Mouse (Mus musculus) spleen, adult 2 months (tissue): ENCODE measurements at regions not wholly inside any gene's neighbourhood (a gene's known extent, or its start where the extent isn't known, plus 50 kb on each side); places are given as distances from the start of the nearest gene placed in this dataset.
A peak's percentile ranks its signal among the peaks of the same experiment; 100 is the strongest.

Source experiments
- DNase-seq, 2 experiments: peaks; one replicate each; pipeline versions ENCODE4 v3.0.0 to v3.0.0-alpha.2; 2012 to 2021; ENCODE audit warnings: low spot score in 2 of 2, low read depth in 1 of 2
- H3K27ac ChIP-seq: fragments of 200-500 bp; 2 replicates; pipeline ENCODE4 v1.5.1; 2012; ENCODE audit warnings: low read length, inconsistent platforms; ENCODE audit not compliant: insufficient read depth
- H3K27me3 ChIP-seq: fragments of 200-500 bp; 2 replicates; pipeline ENCODE4 v1.6.1; 2012; ENCODE audit warnings: mild to moderate bottlenecking, moderate library complexity, low read length, inconsistent platforms; ENCODE audit not compliant: control insufficient read depth, insufficient read depth
- H3K36me3 ChIP-seq: fragments of 200-500 bp; 2 replicates; pipeline ENCODE4 v1.6.1; 2012; ENCODE audit warnings: mild to moderate bottlenecking, low read length, inconsistent platforms; ENCODE audit not compliant: control insufficient read depth, insufficient read depth
- H3K4me1 ChIP-seq: fragments of 200-500 bp; 2 replicates; pipeline ENCODE4 v1.6.1; 2011; ENCODE audit warnings: inconsistent platforms; ENCODE audit not compliant: control insufficient read depth, insufficient read depth, insufficient read length
- H3K4me3 ChIP-seq: fragments of 200-500 bp; 2 replicates; pipeline ENCODE4 v1.5.1; 2011; ENCODE audit warnings: mild to moderate bottlenecking, inconsistent platforms; ENCODE audit not compliant: insufficient read depth, insufficient read length; ENCODE audit errors: extremely low read depth
- CTCF ChIP-seq: fragments of 200-500 bp; IDR thresholded peaks from 2 replicates; pipeline ENCODE4 v1.5.1; 2011; ENCODE audit warnings: mild to moderate bottlenecking, inconsistent platforms; ENCODE audit not compliant: insufficient read depth, insufficient read length, insufficient replicate concordance; ENCODE audit errors: extremely low read depth
- POLR2A ChIP-seq: fragments of 200-500 bp; IDR thresholded peaks from 2 replicates; pipeline ENCODE4 v1.6.1; 2011; ENCODE audit warnings: low read depth, low read length, inconsistent platforms
- WGBS: fragments of 180-500 bp; shearing (Covaris S2); methylation state at CpG from one replicate; pipeline ENCODE4 v1.1.7; 2018; 5-methylcytosine and 5-hydroxymethylcytosine counted together

DNA sequence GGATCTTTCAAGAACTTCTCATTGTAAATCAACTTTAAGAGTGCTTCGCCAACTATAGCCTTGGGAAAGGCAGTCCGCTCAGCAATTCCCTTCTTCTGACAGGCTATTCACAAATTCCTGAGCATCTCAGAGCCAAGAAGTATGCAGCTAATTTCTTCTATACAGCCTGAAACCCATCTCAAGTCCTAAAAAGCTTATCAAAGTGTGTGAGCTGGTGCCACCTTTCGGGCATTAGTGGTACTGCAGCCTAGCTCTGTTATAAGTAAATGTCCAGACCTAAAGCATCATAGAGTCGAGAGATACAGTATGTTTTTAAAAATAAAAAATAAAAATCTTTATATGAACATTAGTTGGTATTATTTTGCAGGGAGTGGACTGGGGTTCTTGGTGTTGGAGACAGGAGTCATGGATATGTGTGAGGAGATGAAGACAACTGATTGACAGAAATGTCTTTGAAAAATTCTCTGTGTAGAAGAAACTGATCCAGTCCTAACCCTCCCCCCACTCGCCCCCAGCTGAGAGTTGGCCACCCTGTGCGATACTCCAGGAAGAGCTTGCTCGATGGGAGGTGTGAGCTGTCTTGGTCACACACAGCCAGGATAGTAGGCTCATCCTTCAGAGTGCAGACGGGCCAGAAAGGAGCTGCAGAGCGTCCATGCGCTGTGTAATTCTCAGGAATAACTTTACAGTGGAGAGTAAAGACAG lies 56.4 kb downstream of the Bod1 start:
- H3K4me3 ChIP-seq, result no peak overlapping the region
- H3K36me3 ChIP-seq, result no peaks in the 10 kb centered on the region
- no peaks in the 10 kb centered on the region; the same call in 1 of the 2 replicates for H3K27me3 ChIP-seq
- no peaks in the 10 kb centered on the region for H3K4me1 ChIP-seq
- DNase-seq, result peak in 1 of 2 experiments; percentile 16
- WGBS, result 69% methylated on average over 10 of the region's 10 CpGs
- TF ChIP-seq POLR2A (no peak), CTCF (peak; percentile 25; the same call in 1 of the 2 replicates)
- H3K27ac ChIP-seq, result no peak overlapping the region

- no peaks in the 10 kb centered on the region for H3K4me1 ChIP-seq
- H3K36me3 ChIP-seq, result no peaks in the 10 kb centered on the region
- 65% methylated on average over 7 of the region's 7 CpGs for WGBS
- no peak for DNase-seq
- no peak overlapping the region for H3K4me3 ChIP-seq
- no peak for TF ChIP-seq POLR2A
- H3K27ac ChIP-seq, result no peak overlapping the region
- H3K27me3 ChIP-seq, result no peaks in the 10 kb centered on the region; the same call in 1 of the 2 replicates
Measured at GRCm38 (mm10) chr11:31614394-31614713, 57.3 kb downstream of the Bod1 start.

DNA sequence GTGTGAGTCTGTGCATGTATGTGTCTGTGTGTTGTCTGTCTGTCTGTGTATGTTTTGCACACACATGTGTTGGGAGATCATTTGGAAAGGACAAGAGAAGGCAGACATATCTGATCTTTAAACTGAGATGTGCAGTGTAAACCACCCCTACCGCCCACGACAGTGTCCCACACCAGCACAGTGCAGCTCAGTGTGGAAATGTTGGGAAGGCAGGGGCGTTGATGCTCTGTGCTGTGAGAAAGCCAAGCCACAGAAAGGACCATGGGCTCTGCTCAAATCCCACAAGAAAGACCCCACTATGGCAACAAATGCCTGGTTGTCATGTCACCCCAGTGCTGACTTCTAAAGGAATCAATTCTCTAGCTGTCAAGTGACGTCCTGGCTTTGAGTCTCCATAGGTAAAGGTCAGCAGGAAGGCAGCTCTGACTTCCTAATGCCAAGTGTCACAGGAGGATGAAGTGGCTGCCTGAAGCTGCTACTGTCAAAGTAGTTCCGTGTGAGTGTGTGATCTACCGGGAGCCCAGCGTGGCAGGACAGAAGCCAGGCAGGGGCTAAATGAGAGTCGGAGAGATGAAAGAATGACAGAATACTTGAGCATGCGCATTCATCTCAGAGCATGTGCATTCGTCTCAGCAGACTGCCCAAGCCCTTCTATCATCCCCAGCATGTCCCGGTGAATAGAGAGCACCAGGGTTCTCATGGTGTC lies 57.8 kb downstream of the Bod1 start:
- WGBS, result 79% methylated on average over 11 of the region's 11 CpGs
- Histone ChIP-seq H3K27ac (no peak overlapping the region), H3K36me3 (no peaks in the 10 kb centered on the region), H3K4me3 (no peak overlapping the region), H3K4me1 (no peaks in the 10 kb centered on the region), H3K27me3 (no peaks in the 10 kb centered on the region; the same call in 1 of the 2 replicates)
- no peak for DNase-seq
- TF ChIP-seq CTCF (no peak), POLR2A (no peak)

GRCm38 (mm10) chr11:31608458-31608857 lies 63.2 kb downstream of the Bod1 start:
- Histone ChIP-seq H3K27me3 (no peaks in the 10 kb centered on the region), H3K4me3 (no peak overlapping the region), H3K4me1 (no peaks in the 10 kb centered on the region), H3K27ac (no peak overlapping the region), H3K36me3 (no peaks in the 10 kb centered on the region)
- 94% methylated on average over 4 of the region's 4 CpGs for WGBS
- no peak for DNase-seq
- TF ChIP-seq CTCF (no peak), POLR2A (no peak)

DNA sequence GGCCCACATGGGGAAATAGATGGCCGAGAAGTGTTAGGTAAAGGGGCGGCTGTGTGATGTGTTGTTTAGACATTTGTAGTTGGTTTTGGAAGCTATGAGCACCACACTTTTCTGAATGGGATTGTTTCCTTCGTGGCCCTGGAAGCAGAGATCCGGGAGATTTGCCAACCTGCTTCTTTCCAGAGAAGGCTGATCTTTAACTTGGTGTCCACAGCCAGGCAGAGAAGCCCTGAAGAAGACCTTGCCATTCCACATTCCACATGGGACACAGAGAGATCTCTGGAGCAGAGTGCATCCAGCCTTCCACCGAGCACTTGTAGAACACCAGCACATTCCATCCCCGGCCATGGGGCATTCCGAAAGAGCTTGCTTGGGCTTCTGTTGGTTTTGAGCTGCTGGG lies 70.2 kb downstream of the Bod1 start:
- H3K27ac ChIP-seq, result no peak overlapping the region
- TF ChIP-seq POLR2A (no peak), CTCF (no peak)
- 85% methylated on average over 7 of the region's 7 CpGs for WGBS
- H3K36me3 ChIP-seq, result no peaks in the 10 kb centered on the region
- H3K27me3 ChIP-seq, result no peaks in the 10 kb centered on the region
- no peaks in the 10 kb centered on the region for H3K4me1 ChIP-seq
- no peak for DNase-seq
- no peak overlapping the region for H3K4me3 ChIP-seq

DNA sequence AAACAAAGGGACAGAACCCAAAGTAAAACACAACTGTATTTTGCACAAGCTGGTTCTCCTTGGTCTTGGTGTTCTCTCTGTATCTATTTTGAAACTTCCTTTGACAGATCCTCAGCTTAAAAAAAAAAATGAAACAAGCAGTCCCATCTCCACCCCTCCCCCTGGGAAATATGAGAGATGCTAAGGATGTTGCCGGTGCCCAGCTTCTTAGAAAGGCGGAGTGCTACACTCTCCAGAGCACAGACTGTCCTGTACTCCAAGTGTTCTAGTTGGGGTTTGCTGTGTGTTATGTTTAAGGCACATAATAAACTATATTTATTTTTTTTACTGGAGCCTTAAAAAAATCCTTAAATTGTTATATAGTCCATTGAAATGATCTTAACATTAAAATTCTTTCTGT lies 78.1 kb downstream of the Bod1 start:
- Histone ChIP-seq H3K4me1 (no peaks in the 10 kb centered on the region), H3K36me3 (no peaks in the 10 kb centered on the region), H3K27ac (no peak overlapping the region), H3K27me3 (no peaks in the 10 kb centered on the region), H3K4me3 (no peak overlapping the region)
- no peak for DNase-seq
- TF ChIP-seq POLR2A (no peak), CTCF (no peak)
- WGBS, result 93% methylated on average over 2 of the region's 2 CpGs

DNA sequence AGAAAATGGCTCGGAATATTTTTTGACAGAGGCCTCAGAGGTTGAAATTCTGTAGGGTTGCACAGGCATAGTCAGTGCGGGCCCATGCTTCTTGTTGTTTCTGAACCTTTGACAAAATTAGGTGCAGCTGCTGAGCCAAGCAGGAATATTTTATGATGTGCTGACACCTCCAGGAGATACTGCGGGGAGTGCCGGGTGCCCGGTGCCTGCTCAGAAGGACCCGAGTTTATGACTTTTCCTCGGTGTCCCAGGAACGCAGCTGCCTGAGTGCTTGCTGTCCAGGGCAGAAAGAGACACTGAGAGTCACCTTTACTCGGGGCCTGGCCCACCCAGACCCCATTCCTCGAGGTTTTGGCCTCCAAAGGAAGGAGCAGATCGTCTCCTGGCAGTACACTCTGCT lies 79.6 kb downstream of the Bod1 start:
- Histone ChIP-seq H3K36me3 (no peaks in the 10 kb centered on the region), H3K4me1 (no peaks in the 10 kb centered on the region), H3K4me3 (no peak overlapping the region), H3K27me3 (no peaks in the 10 kb centered on the region), H3K27ac (no peak overlapping the region)
- no peak for TF ChIP-seq CTCF
- TF ChIP-seq POLR2A, result no peak
- no peak for DNase-seq
- WGBS, result 73% methylated on average over 11 of the region's 11 CpGs
